Mouse (Mus musculus) right cerebral cortex, postnatal 10 days (tissue): ENCODE data around the gene Tbl3.
A peak's percentile ranks its signal among the peaks of the same experiment; 100 is the strongest.

Experiments
- DNase-seq, 2 experiments: peaks; one replicate each; pipeline ENCODE4 v3.0.0; 2021; ENCODE audit warnings: low spot score in 2 of 2

The Tbl3 gene

GRCm38 (mm10) chr17:24653967-24654710, 53.3 kb downstream of the Tbl3 start:
- DNase-seq: peak in 1 of 2 experiments; percentile 73

- no peak for DNase-seq
These were observed 55.6 kb downstream of the Tbl3 start for GRCm38 (mm10) chr17:24651835-24652234.

- DNase-seq: no peak
These were observed 56.7 kb downstream of the Tbl3 start for GRCm38 (mm10) chr17:24650766-24651165.

GRCm38 (mm10) chr17:24650070-24650616, 57.3 kb downstream of the Tbl3 start, which contains the start of gene Slc9a3r2:
Gene Slc9a3r2, minus strand, starts transcription at chr17:24650327.
- DNase-seq: peak in 1 of 2 experiments; percentile 58

DNA sequence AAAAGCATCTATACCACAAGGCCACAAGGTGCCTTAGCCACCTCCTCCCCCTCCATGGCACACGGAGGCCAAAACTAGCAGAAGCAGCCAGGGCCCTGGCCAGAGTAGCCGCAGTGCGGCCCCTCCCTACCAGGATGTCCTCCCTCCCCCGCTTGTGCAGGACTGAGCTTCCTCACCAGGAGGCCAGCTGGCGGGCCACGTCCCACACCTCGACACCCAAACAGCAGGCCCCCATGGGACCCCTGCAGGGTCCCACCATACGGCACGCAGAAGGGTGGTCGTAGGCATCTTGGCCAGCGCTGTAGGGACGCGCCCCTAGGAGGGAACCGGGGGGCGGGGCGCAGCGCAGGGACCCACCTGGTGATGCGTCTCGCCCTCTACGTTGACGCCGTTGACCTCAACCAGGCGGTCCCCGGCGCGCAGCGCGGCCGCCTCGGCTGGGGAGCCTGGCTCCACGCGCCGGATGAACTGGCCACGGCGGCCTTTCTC, 57.8 kb downstream of the Tbl3 start:
- DNase-seq: no peak

DNA sequence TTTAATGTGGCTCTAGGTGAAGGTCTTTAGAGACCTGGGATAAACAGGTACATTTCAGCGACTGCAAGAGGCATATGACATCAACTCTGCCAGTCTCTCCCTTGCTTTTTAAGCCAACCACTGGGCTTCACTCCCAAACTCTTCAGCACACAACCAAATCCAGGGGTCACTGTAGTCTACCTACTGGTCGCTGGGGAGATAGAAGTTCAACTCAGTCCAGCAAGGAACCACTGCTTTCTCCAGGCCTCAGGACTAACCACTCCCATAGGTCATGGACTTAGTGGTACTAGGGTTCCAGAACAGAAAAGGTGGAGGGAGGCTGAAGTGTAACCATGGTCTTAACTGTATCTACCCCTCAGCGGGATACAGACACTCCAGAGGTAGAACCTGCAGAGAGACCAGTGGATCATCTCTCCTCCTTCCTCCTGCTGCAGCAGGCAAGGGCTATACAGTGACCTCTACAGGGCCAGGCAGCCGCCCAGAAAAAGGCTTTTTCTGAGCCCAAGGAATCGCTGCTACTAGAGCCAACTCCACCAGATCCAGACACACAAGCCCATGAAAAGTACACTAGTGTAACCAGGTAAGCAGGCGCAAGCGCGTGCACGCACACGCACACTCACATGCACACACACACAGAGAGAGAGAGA, 58.6 kb downstream of the Tbl3 start:
- no peak for DNase-seq
